Mouse (Mus musculus): Measurements from ENCODE around the gene Ints11. TPM values are rescaled to one million over a fixed set of nuclear protein-coding genes. Genes with fewer than 3 reads are reported as not detected.
A peak's percentile ranks its signal among the peaks of the same experiment; 100 is the strongest.

Gene Ints11
- total and polyA plus RNA-seq, 2 experiments = 13.6 to 20.9 TPM

GRCm38 (mm10) chr4:155831205-155831766, 38.1 kb upstream of the Ints11 start, which contains the start of gene Aurkaip1:
Gene Aurkaip1, plus strand, starts transcription at chr4:155831272.
- Histone ChIP-seq H3K27me3 (ENCODE audit: control insufficient read depth, insufficient read depth, low read length) (no peaks in the 10 kb centered on the region), H3K27ac (replicated peaks; ENCODE audit: insufficient read depth, low read depth, low read length) (peak within 1 kb of the TSS; percentile 76), H3K4me1 (ENCODE audit: control insufficient read depth, insufficient read depth, low read length) (peaks cover 18% of the 10 kb centered on the region), H3K4me3 (ENCODE audit: insufficient read depth, low read depth, low read length) (peak within 1 kb of the TSS; percentile 92), H3K9ac (ENCODE audit: low read depth, low read length) (peak within 1 kb of the TSS; percentile 94), H3K79me2 (ENCODE audit: control insufficient read depth, insufficient read depth, low read length) (peaks cover 8% of the 10 kb centered on the region; the same call in 1 of the 2 replicates), H3K36me3 (ENCODE audit: control insufficient read depth, insufficient read depth, low read length) (peaks cover 9% of the 10 kb centered on the region)
- DNase-seq (ENCODE audit: extremely low read depth, low read depth, low spot score) = peak; percentile 88
- TF ChIP-seq POLR2A (IDR thresholded peaks at IDR 0.05; ENCODE audit: extremely low read depth, insufficient read depth, low read length) (peak; percentile 73), CTCF (IDR thresholded peaks at IDR 0.05; ENCODE audit: low read depth, low read length) (peak; percentile 87)
- under 1% methylated on average over 49 of the region's 49 CpGs for WGBS

DNA sequence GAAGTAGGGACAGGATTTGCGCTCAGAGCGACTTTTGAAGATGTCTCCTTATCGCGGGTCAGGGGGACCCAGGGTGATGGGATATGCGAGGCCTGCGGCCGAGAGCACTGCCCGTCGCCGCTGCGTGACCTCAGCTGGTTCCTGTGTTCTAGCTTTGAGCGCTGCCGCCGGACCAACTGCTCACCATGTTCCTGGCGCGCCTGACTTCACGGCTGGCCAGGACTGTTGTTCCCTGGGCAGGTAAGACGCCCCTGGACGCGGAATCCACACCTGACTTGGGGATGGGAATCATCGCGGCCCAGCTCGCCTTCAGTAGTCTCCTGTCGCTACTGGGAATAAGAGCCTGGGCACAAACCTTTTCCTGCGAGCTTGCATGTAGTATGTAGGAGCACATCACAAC, 37.5 kb upstream of the Ints11 start:
- Histone ChIP-seq H3K36me3 (ENCODE audit: control insufficient read depth, insufficient read depth, low read length) (peaks cover 6% of the 10 kb centered on the region), H3K4me3 (ENCODE audit: insufficient read depth, low read depth, low read length) (peak overlapping the region; percentile 92), H3K4me1 (ENCODE audit: control insufficient read depth, insufficient read depth, low read length) (peaks cover 18% of the 10 kb centered on the region), H3K79me2 (ENCODE audit: control insufficient read depth, insufficient read depth, low read length) (peaks cover 8% of the 10 kb centered on the region; the same call in 1 of the 2 replicates), H3K9ac (ENCODE audit: low read depth, low read length) (peak overlapping the region; percentile 94), H3K27ac (replicated peaks; ENCODE audit: insufficient read depth, low read depth, low read length) (peak overlapping the region; percentile 76), H3K27me3 (ENCODE audit: control insufficient read depth, insufficient read depth, low read length) (no peaks in the 10 kb centered on the region)
- no peak for DNase-seq (ENCODE audit: extremely low read depth, low read depth, low spot score)
- under 1% methylated on average over 25 of the region's 25 CpGs for WGBS
- TF ChIP-seq CTCF (IDR thresholded peaks at IDR 0.05; ENCODE audit: low read depth, low read length) (no peak), POLR2A (IDR thresholded peaks at IDR 0.05; ENCODE audit: extremely low read depth, insufficient read depth, low read length) (no peak)

GRCm38 (mm10) chr4:155832321-155832720, 37.0 kb upstream of the Ints11 start:
- Histone ChIP-seq H3K9ac (ENCODE audit: low read depth, low read length) (peak overlapping the region; percentile 94), H3K27me3 (ENCODE audit: control insufficient read depth, insufficient read depth, low read length) (no peaks in the 10 kb centered on the region), H3K79me2 (ENCODE audit: control insufficient read depth, insufficient read depth, low read length) (peaks cover 8% of the 10 kb centered on the region; the same call in 1 of the 2 replicates), H3K36me3 (ENCODE audit: control insufficient read depth, insufficient read depth, low read length) (peaks cover 5% of the 10 kb centered on the region), H3K4me1 (ENCODE audit: control insufficient read depth, insufficient read depth, low read length) (peaks cover 18% of the 10 kb centered on the region), H3K27ac (replicated peaks; ENCODE audit: insufficient read depth, low read depth, low read length) (peak overlapping the region; percentile 76), H3K4me3 (ENCODE audit: insufficient read depth, low read depth, low read length) (peak overlapping the region; percentile 92)
- 30% methylated on average over 10 of the region's 10 CpGs for WGBS
- no peak for TF ChIP-seq CTCF (IDR thresholded peaks at IDR 0.05; ENCODE audit: low read depth, low read length)
- TF ChIP-seq POLR2A (IDR thresholded peaks at IDR 0.05; ENCODE audit: extremely low read depth, insufficient read depth, low read length) = no peak
- no peak for DNase-seq (ENCODE audit: extremely low read depth, low read depth, low spot score)

- no peak overlapping the region for H3K27ac ChIP-seq (replicated peaks; ENCODE audit: insufficient read depth, low read depth, low read length)
- no peak for TF ChIP-seq POLR2A (IDR thresholded peaks at IDR 0.05; ENCODE audit: extremely low read depth, insufficient read depth, low read length)
- TF ChIP-seq CTCF (IDR thresholded peaks at IDR 0.05; ENCODE audit: low read depth, low read length) = no peak
- H3K4me3 ChIP-seq (ENCODE audit: insufficient read depth, low read depth, low read length) = no peak overlapping the region
- peaks cover 1% of the 10 kb centered on the region; the same call in 1 of the 2 replicates for H3K36me3 ChIP-seq (ENCODE audit: control insufficient read depth, insufficient read depth, low read length)
- H3K79me2 ChIP-seq (ENCODE audit: control insufficient read depth, insufficient read depth, low read length) = peaks cover 8% of the 10 kb centered on the region; the same call in 1 of the 2 replicates
- H3K4me1 ChIP-seq (ENCODE audit: control insufficient read depth, insufficient read depth, low read length) = peaks cover 18% of the 10 kb centered on the region
- H3K27me3 ChIP-seq (ENCODE audit: control insufficient read depth, insufficient read depth, low read length) = no peaks in the 10 kb centered on the region
- no peak overlapping the region for H3K9ac ChIP-seq (ENCODE audit: low read depth, low read length)
- WGBS = 87% methylated on average over 4 of the region's 4 CpGs
- no peak for DNase-seq (ENCODE audit: extremely low read depth, low read depth, low spot score)
Measured at GRCm38 (mm10) chr4:155833234-155833633, 36.1 kb upstream of the Ints11 start.

GRCm38 (mm10) chr4:155833836-155834235, 35.5 kb upstream of the Ints11 start:
- TF ChIP-seq POLR2A (IDR thresholded peaks at IDR 0.05; ENCODE audit: extremely low read depth, insufficient read depth, low read length) (no peak), CTCF (IDR thresholded peaks at IDR 0.05; ENCODE audit: low read depth, low read length) (peak; percentile 80)
- WGBS = 13% methylated on average over 2 of the region's 2 CpGs
- Histone ChIP-seq H3K4me3 (ENCODE audit: insufficient read depth, low read depth, low read length) (no peak overlapping the region), H3K27ac (replicated peaks; ENCODE audit: insufficient read depth, low read depth, low read length) (no peak overlapping the region; the same call in 1 of the 2 replicates), H3K79me2 (ENCODE audit: control insufficient read depth, insufficient read depth, low read length) (peaks cover 8% of the 10 kb centered on the region; the same call in 1 of the 2 replicates), H3K27me3 (ENCODE audit: control insufficient read depth, insufficient read depth, low read length) (no peaks in the 10 kb centered on the region), H3K9ac (ENCODE audit: low read depth, low read length) (no peak overlapping the region), H3K36me3 (ENCODE audit: control insufficient read depth, insufficient read depth, low read length) (no peaks in the 10 kb centered on the region), H3K4me1 (ENCODE audit: control insufficient read depth, insufficient read depth, low read length) (peaks cover 18% of the 10 kb centered on the region)
- peak; percentile 90 for DNase-seq (ENCODE audit: extremely low read depth, low read depth, low spot score)

GRCm38 (mm10) chr4:155837404-155838010, 31.8 kb upstream of the Ints11 start:
- no peak overlapping the region for H3K9ac ChIP-seq (ENCODE audit: low read depth, low read length)
- peaks cover 18% of the 10 kb centered on the region for H3K4me1 ChIP-seq (ENCODE audit: control insufficient read depth, insufficient read depth, low read length)
- H3K36me3 ChIP-seq (ENCODE audit: control insufficient read depth, insufficient read depth, low read length) = no peaks in the 10 kb centered on the region
- WGBS = 58% methylated on average over 11 of the region's 11 CpGs
- H3K27ac ChIP-seq (replicated peaks; ENCODE audit: insufficient read depth, low read depth, low read length) = peak overlapping the region; percentile 67
- no peaks in the 10 kb centered on the region for H3K27me3 ChIP-seq (ENCODE audit: control insufficient read depth, insufficient read depth, low read length)
- H3K79me2 ChIP-seq (ENCODE audit: control insufficient read depth, insufficient read depth, low read length) = no peaks in the 10 kb centered on the region
- no peak for TF ChIP-seq POLR2A (IDR thresholded peaks at IDR 0.05; ENCODE audit: extremely low read depth, insufficient read depth, low read length)
- no peak for TF ChIP-seq CTCF (IDR thresholded peaks at IDR 0.05; ENCODE audit: low read depth, low read length)
- no peak overlapping the region for H3K4me3 ChIP-seq (ENCODE audit: insufficient read depth, low read depth, low read length)
- no peak for DNase-seq (ENCODE audit: extremely low read depth, low read depth, low spot score)

Data from liver, adult 2 months (tissue).